ENCODE assay signal across 11 mouse cellular contexts in the genomic region with DNA sequence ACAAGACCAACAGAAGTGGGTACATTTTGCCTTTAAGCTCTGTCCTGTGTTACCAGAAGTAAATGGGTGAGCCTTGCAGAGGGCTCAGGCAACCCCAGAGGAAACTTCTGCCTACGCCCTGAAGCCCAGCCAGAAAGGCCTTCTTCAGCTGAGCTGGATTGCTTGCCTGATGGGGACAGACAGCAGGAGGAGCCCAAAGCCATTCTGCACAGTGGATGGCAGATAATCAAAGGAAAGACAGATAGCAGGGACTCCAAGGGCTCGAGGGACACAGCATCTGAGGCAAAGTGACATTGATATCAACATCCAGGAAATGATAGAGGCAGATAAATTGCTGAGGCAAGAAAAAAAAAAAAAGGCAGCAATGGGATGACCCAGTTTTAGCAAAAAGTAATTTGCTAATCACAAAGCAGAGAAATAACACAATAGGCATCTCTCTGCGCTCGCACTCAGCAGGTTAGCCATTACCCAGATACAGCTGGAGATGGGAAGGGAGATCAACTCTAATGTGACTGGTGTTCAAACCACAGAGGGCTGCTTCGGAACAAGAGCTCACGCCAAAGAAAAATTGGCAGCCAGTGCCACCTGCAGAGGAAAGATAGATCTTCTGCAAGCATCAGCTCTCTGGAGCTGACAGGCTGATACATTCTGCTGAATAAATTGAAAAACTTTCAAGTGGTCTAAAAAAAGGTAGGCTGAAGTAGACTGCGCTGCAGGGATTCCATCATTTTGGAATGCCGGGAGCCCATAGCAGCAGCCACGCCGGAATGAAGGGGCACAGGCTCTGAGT.
DNase-seq lines count a peak whose midpoint lies in the region; ATAC-seq and TF ChIP-seq lines count a peak whose summit lies in the region.
"Had no signal": no experiment of that assay in that cellular context is flagged by ENCODE, and none has a peak within 500 bp of the region (broad histone marks: within the 10 kb centered on the region; RNA-seq: fewer than 3 reads in every experiment).

No protein-coding gene starts in this region.

- no peaks in the 10 kb centered on the region for H3K36me3 ChIP-seq in liver, adult 2 months (ENCODE audit: control insufficient read depth, insufficient read depth, low read length)
- no peaks in the 10 kb centered on the region for H3K36me3 ChIP-seq in liver, embryonic 12.5 days
- H3K36me3 ChIP-seq in intestine, embryonic 15.5 days = no peaks in the 10 kb centered on the region
- no peaks in the 10 kb centered on the region for H3K36me3 ChIP-seq in intestine, postnatal 0 days (ENCODE audit: control insufficient read depth, insufficient read depth)
- H3K36me3 ChIP-seq: G1E had no signal

- no peaks in the 10 kb centered on the region for H3K79me2 ChIP-seq in liver, adult 2 months (ENCODE audit: control insufficient read depth, insufficient read depth, low read length)

- TF ChIP-seq CTCF in liver, adult 2 months (IDR thresholded peaks at IDR 0.05; ENCODE audit: low read depth, low read length) = no peak
- TF ChIP-seq CTCF in intestine, postnatal 0 days (IDR thresholded peaks at IDR 0.05; ENCODE audit: low read depth) = no peak

- H3K4me2 ChIP-seq in liver, embryonic 12.5 days = no peak overlapping the region
- H3K4me2 ChIP-seq in intestine, embryonic 15.5 days (replicated peaks) = no peak overlapping the region
- no peak overlapping the region for H3K4me2 ChIP-seq in intestine, postnatal 0 days (replicated peaks; ENCODE audit: low read depth)
- H3K4me2 ChIP-seq: lung, embryonic 14.5 days had no signal

- peak; percentile 7 for DNase-seq in liver, adult 2 months (ENCODE audit: extremely low read depth, low read depth, low spot score)
- peak; percentile 25 to 39 for DNase-seq in frontal cortex, postnatal 10 days (ENCODE audit: low spot score in 2 of 2)
- peak; percentile 13 to 30 for DNase-seq in left cerebral cortex, adult 8-10 months (ENCODE audit: low spot score in 2 of 2)
- DNase-seq in right cerebral cortex, postnatal 25 days = peak; percentile 44
- DNase-seq in spleen, adult 12 weeks (ENCODE audit: low spot score) = no peak
- DNase-seq: lung, embryonic 14.5 days; thymus, postnatal 36 days had no signal

- no peak overlapping the region for H3K27ac ChIP-seq in liver, adult 2 months (replicated peaks; ENCODE audit: insufficient read depth, low read depth, low read length)
- no peak overlapping the region for H3K27ac ChIP-seq in liver, embryonic 12.5 days
- no peak overlapping the region for H3K27ac ChIP-seq in intestine, embryonic 15.5 days
- no peak overlapping the region for H3K27ac ChIP-seq in intestine, postnatal 0 days (ENCODE audit: low read depth, low read length)

- H3K9me3 ChIP-seq in liver, embryonic 12.5 days (replicated peaks) = no peaks in the 10 kb centered on the region
- H3K9me3 ChIP-seq in intestine, embryonic 15.5 days = no peaks in the 10 kb centered on the region
- H3K9me3 ChIP-seq in intestine, postnatal 0 days (ENCODE audit: control insufficient read depth) = no peaks in the 10 kb centered on the region
- H3K9me3 ChIP-seq: G1E had no signal

- ATAC-seq in liver, embryonic 12.5 days = no peak
- ATAC-seq in intestine, embryonic 15.5 days = no peak
- ATAC-seq in intestine, postnatal 0 days = no peak

- no peak for TF ChIP-seq POLR2A in liver, adult 2 months (IDR thresholded peaks at IDR 0.05; ENCODE audit: extremely low read depth, insufficient read depth, low read length)

- no peak overlapping the region for H3K9ac ChIP-seq in liver, adult 2 months (ENCODE audit: low read depth, low read length)
- H3K9ac ChIP-seq in liver, embryonic 12.5 days = no peak overlapping the region
- H3K9ac ChIP-seq in intestine, embryonic 15.5 days = no peak overlapping the region
- no peak overlapping the region for H3K9ac ChIP-seq in intestine, postnatal 0 days (ENCODE audit: low read depth, low read length)
- H3K9ac ChIP-seq: lung, embryonic 14.5 days had no signal

- H3K4me1 ChIP-seq in liver, adult 2 months (ENCODE audit: control insufficient read depth, insufficient read depth, low read length) = no peaks in the 10 kb centered on the region
- H3K4me1 ChIP-seq in liver, embryonic 12.5 days = no peaks in the 10 kb centered on the region
- H3K4me1 ChIP-seq in intestine, embryonic 15.5 days (replicated peaks) = no peaks in the 10 kb centered on the region
- no peaks in the 10 kb centered on the region for H3K4me1 ChIP-seq in intestine, postnatal 0 days (replicated peaks; ENCODE audit: control insufficient read depth, insufficient read depth, low read length)

- no peak overlapping the region for H3K4me3 ChIP-seq in liver, adult 2 months (ENCODE audit: insufficient read depth, low read depth, low read length)
- no peak overlapping the region for H3K4me3 ChIP-seq in liver, embryonic 12.5 days
- no peak overlapping the region for H3K4me3 ChIP-seq in intestine, embryonic 15.5 days (replicated peaks)
- H3K4me3 ChIP-seq in intestine, postnatal 0 days (ENCODE audit: low read depth, low read length) = no peak overlapping the region

- 68% methylated on average over 10 of the region's 10 CpGs for WGBS in liver, adult 2 months
- 63% methylated on average over 10 of the region's 10 CpGs for WGBS in liver, embryonic 12.5 days (ENCODE audit: insufficient replicate concordance)
- WGBS in intestine, embryonic 15.5 days = 66% methylated on average over 10 of the region's 10 CpGs
- WGBS in intestine, postnatal 0 days = 72% methylated on average over 10 of the region's 10 CpGs

- H3K27me3 ChIP-seq in liver, adult 2 months (ENCODE audit: control insufficient read depth, insufficient read depth, low read length) = no peaks in the 10 kb centered on the region
- H3K27me3 ChIP-seq in liver, embryonic 12.5 days (replicated peaks) = no peaks in the 10 kb centered on the region
- no peaks in the 10 kb centered on the region for H3K27me3 ChIP-seq in intestine, embryonic 15.5 days (replicated peaks)
- H3K27me3 ChIP-seq in intestine, postnatal 0 days (replicated peaks; ENCODE audit: control insufficient read depth, insufficient read depth, low read length) = no peaks in the 10 kb centered on the region
